Mouse (Mus musculus): ENCODE data around the gene Cd37. TPM values are rescaled to one million over a fixed set of nuclear protein-coding genes. Genes with fewer than 3 reads are reported as not detected.

Gene Cd37
- 10 to 100 TPM in 1 of 2 experiments, 1 to 10 TPM in 1; 2.6 to 12.8 TPM for total RNA-seq (2021)
- long read RNA-seq, experiment 1: 0 reads
- long read RNA-seq, experiment 2, partial matches to known transcripts: 0 of 7 reads
- long read RNA-seq, experiment 2, other reads (novel, unspliced or antisense): 3 of 7 reads

DNA sequence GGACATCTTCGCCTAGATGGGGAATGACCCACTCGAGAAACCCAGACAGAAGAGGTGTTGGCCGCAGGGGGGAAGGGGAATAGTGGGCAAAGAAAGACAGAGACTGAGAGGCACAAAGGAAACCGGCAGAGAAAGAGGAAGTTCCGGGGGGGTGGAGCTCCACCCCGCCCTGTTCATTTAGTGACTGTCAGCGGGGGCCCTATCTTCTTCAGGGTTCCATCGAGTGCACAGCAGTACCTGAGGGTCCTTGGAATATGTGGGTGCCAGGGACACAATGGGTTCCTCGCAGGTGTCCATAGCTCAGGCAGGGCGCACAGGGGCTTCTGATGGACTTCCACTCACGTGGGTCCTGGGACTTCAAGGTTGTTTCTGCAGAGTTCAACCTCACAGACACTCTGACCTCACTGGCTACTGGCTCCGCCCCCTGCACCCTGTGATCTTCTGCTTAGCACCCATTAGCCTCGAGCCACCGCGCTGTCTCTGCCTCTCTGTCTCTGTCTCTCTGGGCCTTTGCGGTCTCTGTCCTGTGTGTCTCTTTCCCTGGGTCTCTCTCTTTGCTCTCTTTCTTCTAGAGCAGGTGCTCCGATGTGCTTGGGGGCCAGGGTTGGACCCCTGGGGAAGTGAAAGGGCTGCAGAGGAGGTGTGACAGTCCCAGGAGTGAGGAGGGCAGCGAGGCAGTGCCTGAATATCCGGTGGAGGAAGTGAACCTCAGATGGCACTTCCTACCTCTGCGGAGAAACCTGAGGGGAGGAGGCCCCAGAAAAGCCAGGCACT is at the start of gene Cd37:
Gene Cd37, minus strand, starts transcription at position 393 of the 774 bp plus-strand sequence.
- peak in 1 of 2 experiments; percentile 63 for DNase-seq

DNA sequence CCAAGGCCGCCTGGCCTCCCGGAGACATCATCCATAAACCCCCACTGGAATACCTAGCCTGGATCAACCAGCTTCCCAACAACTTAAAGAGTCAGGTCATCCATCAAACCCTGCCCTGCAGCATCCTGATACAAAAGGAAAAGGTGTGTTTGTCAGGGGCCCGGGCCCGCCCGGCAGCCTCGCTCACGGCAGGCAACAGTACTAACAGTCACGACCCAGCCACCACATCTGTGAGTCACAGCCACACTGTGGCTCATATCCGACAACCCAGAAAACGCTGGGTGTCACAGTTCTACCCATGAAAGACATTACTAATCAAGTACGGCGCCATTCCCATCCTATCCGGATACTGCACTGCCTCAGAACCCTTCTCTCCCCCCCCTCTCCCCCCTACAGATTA is 47.6 kb upstream of the Cd37 start:
- no peak for DNase-seq

DNA sequence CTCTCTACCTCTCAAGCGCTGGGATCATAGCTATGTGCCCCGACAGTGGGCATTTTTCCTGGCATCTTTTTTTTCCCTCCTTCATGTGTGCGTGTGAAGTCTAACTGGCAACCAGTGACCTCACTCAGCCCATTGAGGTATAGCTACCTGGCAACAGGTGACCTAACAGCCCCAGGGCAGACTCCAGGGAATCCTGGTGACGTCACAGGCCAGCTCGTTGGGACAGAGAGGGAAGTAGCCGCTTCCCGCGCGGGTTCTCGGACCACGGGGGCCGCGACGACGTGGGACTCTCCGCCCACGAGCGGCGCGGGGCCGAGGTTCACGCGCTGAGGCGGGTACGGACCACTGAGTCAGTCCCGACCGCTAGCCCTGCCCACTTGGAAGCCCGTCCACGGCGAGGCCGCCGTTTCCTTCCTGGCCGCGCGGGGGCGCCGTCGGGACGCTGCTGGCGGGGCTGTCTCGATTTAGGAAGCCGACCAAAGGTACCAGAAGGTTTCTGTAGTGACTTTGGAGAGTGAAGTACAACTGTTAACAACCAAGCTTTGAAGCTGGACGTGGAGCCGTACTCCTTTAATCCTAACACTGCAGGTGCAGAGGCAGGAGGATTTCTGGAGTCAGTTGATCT is 38.3 kb upstream of the Cd37 start, which contains the start of gene Slc6a21:
Gene Slc6a21, plus strand, starts transcription at position 378 of the 625 bp plus-strand sequence.
- peak; percentile 74 to 86 for DNase-seq

DNA sequence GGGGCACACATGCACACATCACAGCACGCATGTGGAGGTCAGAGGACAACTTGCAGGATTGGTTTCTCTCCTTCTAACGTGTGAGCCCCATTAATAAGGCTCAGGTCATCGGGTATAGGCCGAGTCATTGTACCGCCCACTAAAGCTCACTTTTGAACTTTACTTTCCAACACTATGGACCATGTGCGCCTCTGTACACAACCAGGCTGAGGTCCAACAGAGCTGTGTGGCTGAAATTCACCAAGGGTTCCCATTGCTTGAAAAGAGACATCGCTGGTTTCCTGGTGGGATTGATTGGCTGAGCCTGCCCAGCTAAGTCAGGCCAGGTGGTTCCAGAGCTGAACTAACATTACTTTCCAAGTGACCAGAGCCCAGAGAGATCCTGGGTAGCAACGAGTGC is 34.8 kb upstream of the Cd37 start:
- no peak for DNase-seq

DNA sequence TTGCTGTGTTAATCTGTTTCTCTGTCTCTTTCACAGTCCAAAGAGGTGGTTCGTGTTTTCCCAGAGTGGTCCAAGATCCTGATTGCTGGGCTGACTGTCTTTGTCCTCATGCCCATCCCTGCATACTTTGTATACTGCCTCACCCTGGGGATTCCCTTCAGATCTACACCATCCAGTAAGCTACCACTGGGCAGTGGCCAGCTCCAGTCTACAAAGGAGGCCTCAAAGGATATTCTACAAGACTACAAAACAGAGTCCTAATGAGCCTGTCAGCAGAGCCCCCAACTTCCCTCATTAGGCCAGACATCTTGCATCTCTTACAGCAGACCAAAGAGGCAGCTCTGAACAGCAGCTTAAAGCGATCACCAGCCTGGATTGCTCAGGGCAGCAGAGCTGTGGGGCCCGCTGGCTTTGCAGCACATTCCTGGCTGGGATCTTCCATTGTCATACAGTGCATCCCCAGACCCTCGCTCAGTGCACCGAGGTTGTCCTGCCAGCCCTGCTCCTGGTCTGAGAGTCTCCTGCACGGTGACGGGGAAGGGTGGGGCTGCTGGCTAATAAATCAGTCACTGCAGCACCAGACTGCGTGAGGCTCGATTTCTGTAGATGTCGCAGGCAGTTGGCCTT is 34.0 kb upstream of the Cd37 start:
- DNase-seq: no peak

DNA sequence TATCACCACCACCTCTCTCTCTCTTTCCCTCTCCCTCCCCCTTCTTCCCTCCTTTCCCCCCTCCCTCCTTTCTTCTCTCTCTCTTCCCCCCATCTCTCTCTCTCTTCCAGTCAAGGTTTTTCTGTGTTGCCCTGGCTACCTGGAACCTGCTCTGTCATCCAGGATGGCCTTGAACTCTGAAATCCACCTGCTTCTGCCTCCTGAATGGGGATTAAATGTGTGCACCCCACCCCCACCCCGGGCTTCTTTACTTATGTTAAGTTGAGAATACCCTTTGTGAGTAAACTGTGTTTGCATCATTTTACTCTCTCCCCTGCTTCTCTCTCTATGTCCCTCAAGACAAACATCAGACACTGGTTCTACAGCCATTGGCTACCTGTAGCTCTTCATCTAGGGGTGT is 26.6 kb upstream of the Cd37 start:
- DNase-seq: no peak

DNA sequence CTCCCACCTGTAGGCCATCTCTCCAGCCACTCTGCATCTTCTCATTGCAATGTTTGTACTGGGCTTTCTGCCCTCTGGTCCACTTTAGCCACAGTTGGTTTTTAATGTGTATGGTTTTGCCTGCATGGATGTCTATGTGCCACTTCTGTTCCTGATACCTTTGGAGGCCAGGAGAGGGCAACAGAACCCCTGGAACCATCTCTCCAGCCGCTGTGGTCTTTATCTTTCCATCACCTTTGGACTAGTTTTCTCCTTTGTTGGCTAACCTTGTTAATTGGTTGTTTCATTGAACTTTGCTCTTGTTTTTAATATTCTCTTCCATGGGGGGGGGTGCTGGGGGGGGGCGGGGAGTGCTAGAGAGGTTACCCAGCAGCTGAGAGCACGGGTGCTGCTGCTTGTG is 25.4 kb upstream of the Cd37 start:
- no peak for DNase-seq

DNA sequence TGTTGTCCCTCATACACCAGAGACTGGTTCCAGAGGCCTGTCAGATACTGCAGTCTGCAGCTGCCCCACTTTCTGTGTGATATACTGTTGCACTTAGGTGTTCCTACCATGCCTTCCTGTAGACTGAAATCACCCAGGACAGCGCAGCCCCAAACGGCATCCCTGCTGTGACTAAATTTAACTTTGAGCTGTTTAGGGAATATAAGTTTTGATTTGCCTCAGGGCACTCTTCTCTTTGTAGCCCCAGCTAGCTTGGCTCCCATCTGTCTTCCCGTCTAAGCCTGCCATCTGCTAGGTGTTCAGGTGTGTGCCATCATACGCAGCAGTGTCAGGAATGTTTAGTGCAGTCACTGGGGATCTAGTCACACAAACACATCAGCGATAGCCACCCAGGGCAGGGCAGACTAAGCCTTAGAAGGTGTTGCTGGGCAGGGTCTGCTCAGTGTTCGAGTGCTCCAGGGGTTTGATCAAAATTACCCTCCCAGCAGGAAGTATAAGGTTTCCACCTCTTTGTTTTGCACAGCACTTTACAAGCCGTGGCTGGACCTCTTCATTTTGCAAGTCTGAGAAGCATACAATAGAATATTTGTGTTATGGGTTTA is 24.2 kb upstream of the Cd37 start:
- DNase-seq: no peak

DNA sequence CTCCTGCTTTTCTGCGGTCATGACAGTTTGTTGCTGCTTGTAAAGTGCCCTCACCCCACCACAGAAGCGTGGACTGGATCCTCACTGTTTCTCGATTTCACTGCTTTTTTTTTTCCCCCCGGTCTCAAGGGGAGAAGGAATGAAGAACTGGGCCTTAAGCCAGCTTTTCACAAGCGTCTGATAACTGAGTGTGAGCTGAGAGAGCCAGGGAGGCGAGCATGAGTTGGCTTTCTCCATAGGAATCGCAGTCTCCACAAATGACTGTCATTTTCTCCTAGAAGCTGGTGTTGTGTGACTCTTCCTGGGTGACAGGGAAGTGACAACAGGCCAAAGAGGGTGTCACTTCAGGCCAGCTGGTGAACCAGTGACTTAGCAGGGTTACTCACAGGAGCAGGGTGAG is 23.4 kb upstream of the Cd37 start:
- DNase-seq: peak; percentile 19 to 25

DNA sequence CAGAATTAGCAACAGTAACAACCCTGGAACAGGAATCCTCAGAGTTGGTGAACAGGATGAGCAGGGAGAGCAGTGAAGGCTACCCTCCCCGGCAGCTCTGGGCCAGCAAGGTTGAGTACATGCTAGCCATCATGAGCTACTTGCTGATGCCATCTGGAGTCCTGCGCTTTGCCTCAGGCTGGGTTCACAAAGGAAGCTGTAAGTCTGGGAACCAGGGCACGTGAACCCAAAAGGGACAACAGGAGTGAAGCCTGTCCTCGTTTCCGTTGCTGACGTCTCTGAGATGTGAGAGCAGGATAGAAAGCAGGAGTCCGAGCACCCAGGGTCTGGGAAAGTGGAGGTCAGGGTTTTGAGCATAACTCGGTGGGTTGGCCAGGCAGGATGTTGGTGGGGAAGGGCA is 20.4 kb upstream of the Cd37 start:
- no peak for DNase-seq

DNA sequence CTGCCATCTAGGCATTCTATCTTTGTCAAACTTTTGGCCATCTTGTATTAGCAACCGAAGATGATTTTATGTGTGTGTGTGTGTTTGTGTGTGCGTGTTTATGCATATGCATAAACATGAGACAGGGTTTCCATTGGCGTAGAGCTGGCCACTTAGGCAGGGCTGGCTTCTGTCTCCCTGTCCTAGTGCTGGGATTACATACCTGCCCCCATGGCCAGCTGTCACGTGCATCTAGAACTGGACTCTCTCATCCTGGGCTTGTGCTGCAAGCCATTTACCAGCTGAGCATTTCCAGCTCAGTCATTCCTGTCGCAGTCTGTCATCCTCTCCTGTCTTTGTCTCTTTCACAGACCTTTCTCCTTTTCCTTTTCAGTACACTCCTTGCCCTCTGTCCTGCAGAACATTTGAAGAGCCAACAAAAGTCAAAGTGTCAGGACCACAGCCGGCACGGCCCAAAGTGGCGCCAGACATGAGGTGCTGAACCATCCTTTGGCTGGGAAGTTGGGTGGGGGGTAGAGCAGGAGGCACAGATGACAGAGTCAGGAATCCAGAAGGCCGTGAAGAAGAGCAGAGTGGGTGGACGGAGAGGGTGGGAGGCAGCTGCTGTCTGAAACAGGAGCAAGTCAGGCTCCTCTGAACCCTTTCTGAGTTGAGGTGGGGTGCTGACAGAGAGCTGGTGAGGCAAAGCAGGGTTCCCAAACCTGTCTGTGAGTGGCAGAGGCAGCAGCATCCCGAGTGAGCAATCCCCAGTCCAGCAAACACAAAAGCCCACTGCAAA is 18.3 kb upstream of the Cd37 start:
- no peak for DNase-seq

DNA sequence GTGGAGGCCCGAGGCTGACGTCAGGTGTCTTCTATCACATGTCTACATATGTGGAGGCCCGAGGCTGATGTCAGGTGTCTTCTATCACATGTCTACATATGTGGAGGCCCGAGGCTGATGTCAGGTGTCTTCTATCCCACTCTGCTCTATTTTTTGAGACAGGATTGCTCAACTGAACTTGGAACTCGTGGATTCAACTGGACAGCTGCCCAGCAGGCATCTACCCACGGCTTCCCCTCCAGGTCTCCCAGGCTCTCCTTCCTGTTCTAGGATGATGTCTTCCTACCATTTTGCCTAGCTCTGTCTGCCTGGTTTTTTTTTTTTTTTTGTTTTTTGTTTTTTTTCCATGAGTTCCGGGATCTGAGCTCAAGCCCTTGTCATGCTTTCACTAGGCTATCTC is 16.9 kb upstream of the Cd37 start:
- DNase-seq: peak; percentile 58 to 62

DNA sequence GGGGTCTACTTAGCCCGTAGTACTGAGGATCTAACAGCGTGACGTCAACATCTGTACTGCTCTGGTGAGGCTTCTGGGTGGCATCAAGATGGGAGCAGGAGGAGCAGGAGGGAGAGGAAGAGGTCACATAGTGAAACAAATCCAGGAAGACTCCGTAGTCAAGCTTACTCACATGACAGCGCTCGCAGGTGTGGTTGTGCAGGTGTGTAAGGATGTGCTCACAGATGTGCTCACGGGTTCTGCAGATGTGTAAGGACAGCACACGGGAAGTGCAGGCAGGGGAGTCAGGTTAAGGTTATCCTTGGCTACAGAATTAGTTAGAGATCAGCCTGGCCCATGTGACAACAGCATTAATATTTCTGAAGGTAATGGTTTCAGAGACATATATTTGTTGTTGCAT is 14.9 kb upstream of the Cd37 start:
- no peak for DNase-seq

DNA sequence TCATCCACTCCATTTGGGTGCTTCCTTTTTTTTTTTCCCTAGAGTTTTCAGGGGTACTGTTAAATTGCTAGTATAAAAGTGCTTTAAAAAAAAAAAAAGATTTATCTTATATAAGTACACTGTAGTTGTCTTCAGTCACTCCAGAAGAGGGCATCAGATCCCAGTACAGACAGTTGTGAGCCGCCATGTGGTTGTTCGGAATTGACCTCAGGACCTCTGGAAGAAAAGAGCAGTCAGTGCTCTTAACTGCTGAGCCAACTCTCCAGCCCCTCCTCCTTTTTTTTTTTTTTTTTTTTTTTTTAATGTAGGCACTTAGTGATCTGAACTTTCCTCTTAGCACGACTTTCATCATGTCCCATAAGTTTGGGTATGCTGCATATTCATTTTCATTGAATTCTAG is 8.8 kb upstream of the Cd37 start:
- no peak for DNase-seq

DNA sequence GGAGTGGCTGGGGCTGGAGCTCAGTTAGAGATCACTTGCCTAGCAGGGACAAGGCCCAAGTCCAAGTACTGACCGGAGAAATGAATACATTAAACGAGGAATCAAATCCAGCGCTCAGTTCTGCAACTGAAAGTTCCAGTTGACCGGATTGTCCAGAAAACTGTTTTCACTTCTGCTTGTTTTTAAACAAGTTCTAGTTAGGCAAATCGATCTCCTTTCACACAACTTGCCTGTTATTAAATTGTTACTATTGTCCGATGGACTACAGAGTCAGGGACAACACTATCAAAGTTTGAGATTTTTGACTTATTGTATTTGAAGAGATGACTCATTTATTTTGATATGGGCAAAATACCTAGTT is 2.5 kb upstream of the Cd37 start:
- DNase-seq: no peak

DNA sequence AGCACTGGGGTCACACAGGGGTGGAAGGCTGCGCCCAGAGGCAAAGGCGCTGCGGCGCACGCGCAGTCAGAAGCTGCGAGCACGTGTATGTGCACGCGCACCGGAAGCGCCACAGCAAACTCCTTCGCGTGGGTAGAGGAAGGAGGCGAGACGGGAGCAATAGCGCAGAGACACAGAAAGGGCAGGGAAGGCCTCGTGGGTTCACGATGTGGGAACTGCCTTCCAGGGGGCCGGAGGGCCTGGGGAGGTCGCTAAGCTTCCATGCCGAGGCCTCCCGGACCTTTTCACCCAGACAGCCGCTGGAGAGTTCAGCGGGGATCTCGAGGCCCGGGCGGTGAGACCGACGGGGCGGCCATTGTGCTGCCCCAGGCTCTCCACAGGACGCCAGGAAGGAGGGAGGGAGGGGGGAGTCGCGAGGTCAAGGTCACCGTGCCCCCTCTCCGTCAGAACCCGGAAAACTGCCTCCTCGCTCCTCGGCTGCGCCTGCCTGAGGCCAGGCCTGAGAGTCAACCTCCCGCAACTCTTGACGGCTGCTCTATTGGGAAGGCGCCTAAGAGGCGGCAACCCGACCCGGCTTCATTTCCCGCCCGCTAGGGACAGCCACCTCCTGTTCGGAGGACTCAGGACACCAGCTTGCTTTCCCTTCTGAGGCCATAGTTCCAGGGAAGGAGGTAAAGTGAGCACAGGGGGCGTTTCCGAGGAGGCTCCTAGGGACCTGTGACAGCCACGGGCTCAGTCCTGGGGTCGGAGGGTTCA is 1.9 kb upstream of the Cd37 start, which contains the start of gene Slc6a16:
Gene Slc6a16, plus strand, starts transcription at position 453 of the 756 bp plus-strand sequence.
- DNase-seq: no peak

DNA sequence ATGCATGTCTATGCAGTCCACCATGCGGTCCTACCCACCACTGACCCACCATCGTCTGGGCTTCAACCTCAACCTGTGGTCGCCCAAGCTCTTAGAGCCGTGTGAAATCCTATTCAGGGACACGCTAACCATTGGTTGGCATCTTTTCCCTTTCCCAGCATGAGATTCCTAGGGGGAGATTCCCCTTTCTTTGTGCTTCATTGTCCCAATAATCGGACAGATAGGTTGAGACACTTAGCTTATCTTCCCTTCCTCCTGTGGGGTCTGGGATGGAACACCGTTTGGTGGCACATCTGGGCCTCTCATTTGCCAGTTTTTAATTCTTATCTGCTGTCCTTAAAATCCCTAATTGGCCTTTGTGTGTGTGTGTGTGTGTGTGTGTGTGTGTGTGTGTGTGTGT is 1.2 kb upstream of the Cd37 start:
- DNase-seq: no peak

DNA sequence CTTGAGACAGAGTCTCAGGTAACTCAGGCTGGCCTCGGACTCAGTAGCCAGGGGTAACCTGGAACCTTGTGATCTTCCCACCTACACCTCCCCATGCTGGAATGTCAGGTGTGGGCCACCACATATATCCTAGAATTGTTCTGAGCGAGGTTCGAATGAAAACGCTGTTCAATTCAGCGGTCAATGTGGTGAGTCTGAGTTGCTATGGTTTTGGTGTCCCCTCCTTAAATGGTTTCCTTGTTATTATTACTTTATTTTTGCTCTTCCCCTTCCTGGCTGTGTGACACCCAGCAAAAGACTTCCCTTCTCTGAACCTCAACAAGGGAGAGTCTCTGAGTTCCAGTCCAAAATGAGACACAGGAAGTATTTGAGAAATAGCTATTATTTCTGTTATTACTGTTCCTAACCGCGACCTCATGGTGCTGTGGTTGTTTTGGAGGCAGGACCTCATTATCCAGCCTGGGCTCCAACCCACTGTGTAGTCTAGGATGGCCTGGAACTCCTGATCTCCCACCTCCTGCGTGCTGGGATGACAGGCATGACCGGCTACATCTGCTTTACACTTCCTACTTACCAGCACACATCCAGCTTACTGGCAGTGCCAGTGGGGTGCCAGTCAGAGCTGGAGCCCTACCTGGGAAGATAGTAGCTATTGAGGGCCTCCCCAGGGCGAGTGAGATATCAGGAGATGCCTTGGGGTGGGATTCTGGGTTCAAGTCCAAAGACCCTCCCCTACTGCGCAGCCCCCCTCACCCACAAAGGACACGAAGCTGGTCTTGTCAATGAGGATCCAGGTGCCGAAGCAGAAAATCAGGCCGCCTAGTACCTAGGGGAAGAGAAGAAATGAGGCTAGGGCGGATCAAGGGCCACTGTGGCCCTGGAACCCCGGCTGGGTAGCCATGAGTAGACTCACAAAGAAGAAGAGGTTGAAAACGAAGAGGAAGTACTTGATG is 892 bp downstream of the Cd37 start:
- DNase-seq: no peak

DNA sequence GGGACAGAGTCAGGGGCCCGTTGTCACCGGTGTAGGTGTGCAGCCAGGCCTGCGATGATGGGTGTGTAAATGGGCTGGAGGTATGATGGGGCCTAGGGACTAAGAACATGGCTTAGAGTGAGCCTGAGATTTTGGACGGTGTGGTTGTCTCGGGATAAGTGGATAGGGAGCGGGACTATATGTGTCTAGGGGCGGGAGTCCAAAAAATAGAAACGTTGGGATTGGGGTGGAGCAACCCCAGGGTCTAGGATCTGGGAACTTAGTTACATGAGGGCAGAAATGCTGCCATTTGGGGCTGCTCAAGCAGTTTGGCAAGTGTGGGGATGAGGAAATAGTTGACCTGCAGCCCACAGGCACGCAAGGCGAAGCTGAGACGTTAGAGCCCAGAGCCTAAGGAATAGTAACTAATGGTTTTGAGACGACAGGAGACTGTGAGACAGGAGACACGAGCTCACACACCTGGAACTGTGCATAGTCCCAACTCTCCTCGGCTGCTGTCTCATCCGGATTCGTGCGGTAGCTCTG is 3.2 kb downstream of the Cd37 start:
- DNase-seq: peak in 1 of 2 experiments; percentile 21
